Mouse (Mus musculus) monocyte, adult 2 months (primary cell): ENCODE results near the gene Atp5mpl.
"Not testable (repeated sequence)": the region's sequence is repeated elsewhere in the genome, so short reads cannot be mapped to it uniquely, and the experiment has no call there.

Source experiments
- DNase-seq, 2 experiments: peaks; one replicate each; pipeline ENCODE4 v3.0.0; 2022; ENCODE audit warnings: low spot score in 2 of 2, low read depth in 1 of 2

Gene Atp5mpl

DNA sequence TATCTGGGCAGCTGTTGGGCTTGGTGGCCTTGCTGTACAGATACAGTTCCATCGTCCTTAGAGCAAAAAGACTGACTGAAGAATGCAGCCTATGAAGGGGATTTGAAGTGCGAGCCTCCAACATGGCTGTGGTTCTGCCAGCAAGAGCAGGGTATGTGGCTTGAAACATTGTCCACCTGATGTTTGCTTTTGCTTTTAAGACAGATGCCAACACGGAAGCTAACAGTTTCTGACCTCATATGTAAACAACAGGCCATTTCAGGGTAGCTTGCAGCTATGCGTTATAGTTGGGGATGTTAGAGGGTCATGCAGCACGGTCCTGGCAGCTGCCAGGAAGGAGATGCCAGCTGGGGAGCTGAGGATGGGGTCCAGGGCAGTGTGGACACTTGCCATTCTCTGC, 16.3 kb downstream of the Atp5mpl start:
- DNase-seq: no peak

- peak; percentile 37 to 58 for DNase-seq
Measured at GRCm38 (mm10) chr12:111946716-111947115, 20.1 kb downstream of the Atp5mpl start.

DNA sequence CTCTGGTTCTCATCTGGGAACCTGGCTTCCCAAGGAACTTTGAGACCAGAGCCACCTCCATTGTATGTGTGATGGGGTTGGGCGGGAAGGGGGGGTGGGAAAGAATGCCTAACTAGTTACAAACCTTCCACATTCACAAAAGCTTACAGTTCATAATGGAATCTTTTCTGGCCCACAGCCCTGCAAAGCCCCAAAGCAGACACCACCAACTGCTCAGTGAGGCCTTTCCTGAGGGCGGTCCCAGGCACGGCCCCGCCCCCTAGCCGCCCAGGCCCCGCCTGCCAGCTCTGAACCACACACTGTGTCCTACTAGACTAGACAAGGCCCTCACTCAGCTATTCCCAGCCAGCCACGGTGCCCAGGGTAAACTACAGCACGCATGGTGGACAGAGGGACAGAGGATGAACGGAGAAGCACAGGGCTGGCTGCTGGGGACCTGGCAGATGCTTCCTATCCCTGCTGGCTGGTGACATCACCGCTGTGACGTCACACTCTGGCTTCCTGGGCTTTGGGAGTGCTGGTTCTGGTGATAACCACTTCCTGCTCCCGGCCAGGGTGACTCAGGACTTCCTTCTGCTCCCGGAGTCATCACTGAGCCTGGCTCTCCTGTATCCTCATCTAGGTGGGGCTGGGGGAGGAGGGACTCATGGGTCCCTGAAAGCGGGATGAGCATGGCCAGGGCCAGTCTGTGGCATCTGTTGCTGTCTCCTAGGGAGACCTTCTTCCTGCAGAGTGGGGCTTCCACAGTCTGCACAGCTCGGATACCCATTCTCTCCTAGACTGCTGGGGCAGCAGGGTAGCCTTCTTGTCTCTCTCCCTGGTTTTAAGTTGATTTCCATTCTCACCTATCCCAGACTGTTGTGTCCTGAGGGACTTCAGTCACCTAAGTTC, 20.8 kb downstream of the Atp5mpl start:
- DNase-seq: not testable (repeated sequence)

DNA sequence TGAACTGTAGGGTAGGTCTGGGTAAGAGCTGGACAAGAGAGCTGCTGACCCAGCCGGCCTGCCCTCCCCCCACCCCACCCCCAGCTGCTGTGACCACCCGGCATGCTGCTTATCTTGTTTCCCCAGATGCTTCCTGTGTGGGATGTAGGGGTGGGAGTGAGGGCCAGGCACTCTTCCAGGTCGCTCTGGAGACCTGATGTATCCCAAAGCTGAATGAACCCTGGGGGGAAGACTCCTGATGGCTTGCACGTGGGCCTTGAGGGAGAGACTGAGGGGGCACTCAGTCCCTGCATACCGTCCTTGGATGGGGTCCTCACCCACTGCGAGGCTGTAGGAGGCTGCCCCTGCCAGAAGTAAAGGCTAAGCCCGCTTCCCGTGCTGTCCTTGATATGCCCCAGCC, 21.7 kb downstream of the Atp5mpl start:
- no peak for DNase-seq

GRCm38 (mm10) chr12:111944065-111944987, 22.5 kb downstream of the Atp5mpl start:
- DNase-seq: not testable (repeated sequence)

- no peak for DNase-seq
Measured at GRCm38 (mm10) chr12:111943421-111944064, 23.2 kb downstream of the Atp5mpl start.

DNA sequence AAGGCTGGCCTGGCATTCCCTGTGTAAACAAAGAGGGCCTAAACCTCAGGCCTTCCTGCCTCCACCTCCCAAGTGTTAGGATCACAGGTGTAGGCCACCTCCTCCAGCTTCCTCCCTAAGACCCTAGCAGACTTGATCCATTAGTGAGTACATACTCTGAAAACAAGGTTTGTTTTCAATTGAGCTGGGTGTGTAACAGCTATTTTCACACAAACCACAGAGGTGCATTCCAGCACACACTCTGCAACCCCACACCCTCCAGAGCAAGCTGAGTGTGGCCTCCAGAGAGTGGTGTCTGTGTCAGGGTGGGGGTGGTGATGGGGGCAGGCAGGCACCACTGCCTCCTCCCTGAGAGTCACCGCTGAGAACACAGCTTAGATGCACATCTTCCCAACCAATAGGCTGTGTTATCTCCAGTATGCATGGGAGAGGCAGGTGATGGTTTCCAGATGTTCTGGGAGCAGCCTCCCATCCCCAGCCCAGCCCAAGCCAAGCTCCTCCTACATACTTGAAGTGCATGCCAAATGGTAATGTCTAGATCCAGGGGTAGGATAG, 28.1 kb downstream of the Atp5mpl start:
- no peak for DNase-seq

- DNase-seq: no peak
Measured at GRCm38 (mm10) chr12:111936706-111937550, 29.8 kb downstream of the Atp5mpl start.

- no peak for DNase-seq
Measured at GRCm38 (mm10) chr12:111933971-111934370, 32.8 kb downstream of the Atp5mpl start.

DNA sequence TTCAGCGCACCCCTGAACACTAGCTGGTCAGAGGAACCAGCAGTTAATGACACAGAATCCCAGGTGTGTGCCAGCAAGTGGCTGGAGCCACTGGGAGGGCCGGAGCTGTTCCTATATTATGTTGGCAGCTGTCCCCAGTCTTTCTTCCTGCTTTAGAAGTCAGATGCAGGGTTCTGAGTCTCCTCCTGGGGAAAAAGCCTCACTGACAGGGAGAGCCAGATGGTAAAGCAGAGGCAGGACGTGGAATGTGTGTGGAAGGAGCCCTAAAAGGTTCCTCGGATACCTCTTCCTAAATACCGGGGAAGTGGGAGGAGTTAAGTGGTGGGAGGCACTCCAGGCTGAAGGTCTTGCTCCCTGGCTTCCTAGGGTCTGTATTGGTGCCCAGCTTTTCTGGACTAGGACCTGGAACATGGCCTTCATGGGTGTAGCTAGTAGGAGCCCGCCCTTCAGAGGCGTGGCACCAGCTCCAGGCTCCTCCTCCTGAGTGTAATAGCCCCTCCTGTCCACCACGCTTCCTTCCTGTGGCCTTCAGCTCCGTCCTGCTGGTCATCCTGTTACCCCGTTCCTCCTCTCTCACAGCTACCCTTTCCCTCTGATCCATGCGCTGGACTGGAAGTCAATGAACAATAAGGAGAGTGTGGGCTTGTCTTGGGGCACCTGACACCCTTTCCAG, 33.6 kb downstream of the Atp5mpl start:
- DNase-seq: no peak

DNA sequence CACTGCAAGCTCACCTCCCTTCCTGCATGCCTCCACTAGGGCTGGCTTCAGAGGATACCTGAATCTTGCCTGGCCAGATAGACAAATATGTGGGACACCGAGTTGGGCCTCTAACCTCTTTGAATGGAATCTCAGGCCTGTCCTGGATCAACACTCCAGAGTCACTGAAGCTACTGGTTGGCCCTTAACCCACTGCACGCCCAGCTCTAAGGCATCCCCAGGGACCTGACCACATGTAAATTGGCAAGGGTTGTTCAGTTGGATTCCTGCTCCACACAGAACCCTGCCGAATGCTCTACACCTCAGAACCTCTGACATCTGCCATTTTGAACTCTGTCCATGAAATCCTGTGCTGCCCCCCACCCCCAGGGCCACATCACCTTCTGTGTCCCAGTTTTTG, 34.3 kb downstream of the Atp5mpl start:
- DNase-seq: no peak

- DNase-seq: no peak
Measured at GRCm38 (mm10) chr12:111931411-111932025, 35.3 kb downstream of the Atp5mpl start.

- no peak for DNase-seq
Measured at GRCm38 (mm10) chr12:111928411-111928966, 38.3 kb downstream of the Atp5mpl start.

- no peak for DNase-seq
Measured at GRCm38 (mm10) chr12:111927338-111927737, 39.4 kb downstream of the Atp5mpl start.

DNA sequence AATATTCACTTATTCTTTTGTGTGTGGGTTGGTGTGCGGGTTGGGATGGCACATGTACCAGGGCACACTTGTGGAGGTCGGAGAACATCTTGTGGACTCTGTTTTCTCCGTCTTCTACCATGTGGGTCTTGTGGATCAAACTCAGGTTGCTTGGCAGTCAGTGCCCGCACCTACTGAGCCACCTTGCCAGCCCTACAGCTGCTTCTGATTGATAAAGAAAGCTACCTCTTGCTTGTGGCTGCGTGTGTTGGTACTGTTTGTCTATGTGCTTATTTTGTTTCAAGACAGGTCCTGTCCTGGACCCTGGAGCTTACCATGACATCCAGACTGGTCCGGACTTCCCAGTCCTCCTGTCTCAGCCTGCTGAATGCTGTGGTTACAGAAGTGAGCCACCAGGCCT, 43.7 kb downstream of the Atp5mpl start:
- no peak for DNase-seq

- DNase-seq: no peak
Measured at GRCm38 (mm10) chr12:111920046-111920445, 46.7 kb downstream of the Atp5mpl start.

- DNase-seq: no peak
Measured at GRCm38 (mm10) chr12:111916514-111917217, 50.1 kb downstream of the Atp5mpl start.

DNA sequence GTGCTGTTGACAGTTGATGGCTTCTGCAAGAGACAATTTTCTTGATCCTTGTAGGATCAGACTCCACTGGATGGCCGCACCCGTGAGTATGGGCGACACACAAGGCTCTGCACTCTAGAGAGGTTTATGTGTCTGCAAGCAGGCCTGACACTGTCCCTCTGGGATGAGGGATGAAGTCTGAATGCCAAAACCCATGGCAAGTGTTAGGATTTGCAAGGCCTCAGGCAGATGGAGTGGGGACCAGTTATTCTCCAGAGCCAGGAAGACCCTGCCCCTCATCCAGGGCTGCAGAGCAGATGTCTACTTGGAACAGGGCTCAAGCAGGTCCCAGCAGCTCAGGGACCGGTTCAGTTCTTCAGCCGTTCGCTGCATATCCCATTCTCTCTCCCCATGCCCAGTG, 51.0 kb downstream of the Atp5mpl start:
- no peak for DNase-seq
